Mouse (Mus musculus): ENCODE measurements at regions not wholly inside any gene's neighbourhood (a gene's known extent, or its start where the extent isn't known, plus 50 kb on each side); places are given as distances from the start of the nearest gene placed in this dataset.
"Not testable (repeated sequence)": the region's sequence is repeated elsewhere in the genome, so short reads cannot be mapped to it uniquely, and the experiment has no call there.

GRCm38 (mm10) chr3:34709553-34709952, 59.3 kb downstream of the Sox2 start:
- no peak overlapping the region for H3K27ac ChIP-seq (replicated peaks)
- H3K27me3 ChIP-seq (replicated peaks), result no peaks in the 10 kb centered on the region
- 92% methylated on average over 13 of the region's 13 CpGs for WGBS
- H3K4me2 ChIP-seq, result no peak overlapping the region
- no peak overlapping the region for H3K9ac ChIP-seq (replicated peaks)
- no peak overlapping the region for H3K4me3 ChIP-seq (replicated peaks)
- no peaks in the 10 kb centered on the region for H3K36me3 ChIP-seq
- no peaks in the 10 kb centered on the region for H3K9me3 ChIP-seq (replicated peaks)
- no peak for ATAC-seq (ENCODE audit: low FRiP score)
- H3K4me1 ChIP-seq, result no peaks in the 10 kb centered on the region

- H3K4me3 ChIP-seq (replicated peaks); H3K27ac ChIP-seq (replicated peaks); H3K9ac ChIP-seq (replicated peaks); H3K4me2 ChIP-seq; H3K4me1 ChIP-seq; H3K9me3 ChIP-seq (replicated peaks); H3K27me3 ChIP-seq (replicated peaks); ATAC-seq (ENCODE audit: low FRiP score); H3K36me3 ChIP-seq: not testable (repeated sequence)
- 94% methylated on average over 7 of the region's 7 CpGs for WGBS
Measured at GRCm38 (mm10) chr3:34712137-34712536, 61.9 kb downstream of the Sox2 start.

DNA sequence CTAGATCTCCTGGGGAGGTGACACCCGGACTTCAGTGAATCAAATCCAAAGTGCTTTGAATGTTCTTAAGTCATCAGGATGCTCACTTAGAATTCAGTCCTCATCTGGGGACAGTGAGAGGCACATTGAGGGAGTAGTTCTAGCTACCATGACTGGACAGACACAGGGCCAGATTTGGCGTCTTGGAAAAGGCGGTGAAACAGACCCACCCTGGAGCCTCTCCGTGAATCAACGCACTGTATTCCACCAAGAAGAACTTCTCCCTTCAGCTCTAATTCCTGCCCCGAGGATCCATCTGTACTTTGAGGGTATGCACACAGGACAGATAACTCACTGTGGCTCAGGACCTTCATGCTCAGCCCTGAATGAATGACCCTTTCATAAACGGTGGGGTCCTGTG, 72.3 kb downstream of the Sox2 start:
- Histone ChIP-seq H3K27ac (replicated peaks) (no peak overlapping the region), H3K9me3 (replicated peaks) (no peaks in the 10 kb centered on the region), H3K4me3 (replicated peaks) (no peak overlapping the region), H3K27me3 (replicated peaks) (no peaks in the 10 kb centered on the region), H3K9ac (replicated peaks) (no peak overlapping the region), H3K36me3 (no peaks in the 10 kb centered on the region), H3K4me2 (no peak overlapping the region), H3K4me1 (0 out of 2 replicates have a peak, but pooled peaks cover 6% of the 10 kb centered on the region)
- no peak for ATAC-seq (ENCODE audit: low FRiP score)
- 84% methylated on average over 7 of the region's 7 CpGs for WGBS

DNA sequence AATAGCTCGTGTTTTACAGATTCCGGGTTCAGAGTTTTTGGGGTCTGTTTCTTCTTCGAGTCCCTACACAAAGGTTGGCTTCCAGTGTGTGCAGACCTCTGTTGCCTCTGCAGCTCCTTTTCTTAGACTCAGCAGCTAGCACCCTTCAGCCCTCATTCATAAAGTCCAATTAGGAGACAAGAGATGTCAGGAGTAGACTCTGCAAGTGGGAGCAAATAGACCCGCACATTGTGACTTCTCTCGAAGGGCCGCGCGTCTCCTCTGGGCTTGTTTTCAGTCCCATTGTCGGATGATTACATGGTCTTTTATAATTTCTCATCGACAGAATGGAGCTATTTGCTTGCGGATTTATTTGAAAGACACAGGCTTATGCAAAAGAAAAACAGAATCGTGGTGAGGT, 76.8 kb downstream of the Sox2 start:
- Histone ChIP-seq H3K27ac (replicated peaks) (no peak overlapping the region), H3K9ac (replicated peaks) (no peak overlapping the region), H3K4me2 (no peak overlapping the region), H3K4me1 (0 out of 2 replicates have a peak, but pooled peaks cover 6% of the 10 kb centered on the region), H3K27me3 (replicated peaks) (no peaks in the 10 kb centered on the region), H3K9me3 (replicated peaks) (no peaks in the 10 kb centered on the region), H3K36me3 (no peaks in the 10 kb centered on the region), H3K4me3 (replicated peaks) (no peak overlapping the region)
- ATAC-seq (ENCODE audit: low FRiP score), result no peak
- 35% methylated on average over 12 of the region's 12 CpGs for WGBS

DNA sequence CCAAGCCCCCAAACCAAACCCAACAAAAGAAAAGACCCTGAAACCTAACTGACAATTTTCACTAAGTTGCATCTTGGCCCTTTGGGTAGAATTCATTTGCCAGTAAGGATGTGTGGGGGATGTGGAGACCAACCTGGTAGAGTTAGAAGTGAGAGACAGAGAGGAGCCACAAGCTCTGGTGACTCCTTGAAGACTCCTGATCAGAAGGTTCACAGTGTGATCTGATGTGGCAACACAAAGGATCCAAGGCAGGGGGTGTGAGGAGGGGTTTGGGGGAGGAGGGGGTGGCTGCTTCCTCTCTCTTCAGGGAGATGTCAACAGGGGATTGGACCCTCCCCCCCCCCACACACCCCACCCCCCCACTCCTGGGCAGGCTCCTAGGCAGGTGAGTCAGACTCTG, 78.1 kb downstream of the Sox2 start:
- H3K27me3 ChIP-seq (replicated peaks), result no peaks in the 10 kb centered on the region
- ATAC-seq (ENCODE audit: low FRiP score), result no peak
- H3K27ac ChIP-seq (replicated peaks), result no peak overlapping the region
- no peaks in the 10 kb centered on the region for H3K9me3 ChIP-seq (replicated peaks)
- H3K9ac ChIP-seq (replicated peaks), result no peak overlapping the region
- no peak overlapping the region for H3K4me2 ChIP-seq
- H3K4me3 ChIP-seq (replicated peaks), result no peak overlapping the region
- no peaks in the 10 kb centered on the region for H3K36me3 ChIP-seq
- 0 out of 2 replicates have a peak, but pooled peaks cover 2% of the 10 kb centered on the region for H3K4me1 ChIP-seq

DNA sequence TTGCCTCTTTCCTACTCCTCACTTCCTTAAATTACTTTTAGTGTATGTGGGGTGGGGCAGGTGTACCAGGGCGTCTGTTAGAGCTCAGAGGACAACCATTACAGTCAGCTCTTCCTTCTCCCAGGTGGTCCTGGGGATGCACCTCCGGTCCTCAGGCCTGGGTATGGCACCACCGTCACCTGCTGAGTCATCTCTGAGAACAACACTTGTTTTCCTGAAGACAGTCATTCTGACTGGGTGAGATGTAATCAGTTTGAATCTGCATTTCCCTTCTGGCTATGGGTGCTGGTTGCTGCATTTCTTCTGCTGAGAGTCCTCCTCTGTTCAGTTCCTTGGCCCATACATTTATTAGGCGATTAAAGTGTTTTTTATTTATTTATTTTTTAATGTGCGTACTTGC, 84.8 kb downstream of the Sox2 start:
- H3K4me3 ChIP-seq (replicated peaks), result no peak overlapping the region
- 89% methylated on average over 5 of the region's 5 CpGs for WGBS

DNA sequence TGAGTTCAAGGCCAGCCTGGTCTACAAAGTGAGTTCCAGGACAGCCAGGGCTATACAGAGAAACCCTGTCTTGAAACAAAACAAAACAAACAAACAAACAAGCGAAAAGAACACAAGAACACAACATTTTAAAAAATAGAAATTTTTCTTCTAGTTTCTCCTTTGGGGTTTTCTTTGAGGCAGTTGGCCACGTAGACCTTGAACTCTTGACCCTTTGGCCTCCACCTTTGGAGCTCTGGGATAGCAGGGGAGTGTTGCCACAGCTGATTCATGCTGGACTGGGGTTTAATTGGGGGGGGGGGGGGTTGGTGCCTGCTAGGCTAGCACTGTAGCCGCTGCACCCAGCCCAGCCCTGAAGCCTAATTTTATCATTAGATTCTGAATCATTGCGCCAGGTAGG, 87.8 kb downstream of the Sox2 start:
- 89% methylated on average over 4 of the region's 4 CpGs for WGBS
- Histone ChIP-seq H3K27ac (replicated peaks) (no peak overlapping the region), H3K9ac (replicated peaks) (no peak overlapping the region), H3K4me1 (no peaks in the 10 kb centered on the region), H3K9me3 (replicated peaks) (no peaks in the 10 kb centered on the region), H3K27me3 (replicated peaks) (no peaks in the 10 kb centered on the region), H3K4me3 (replicated peaks) (no peak overlapping the region), H3K4me2 (no peak overlapping the region), H3K36me3 (no peaks in the 10 kb centered on the region)
- ATAC-seq (ENCODE audit: low FRiP score), result no peak

More for the DNA sequence above, 84.8 kb downstream of the Sox2 start:
- Histone ChIP-seq H3K9me3 (replicated peaks) (no peaks in the 10 kb centered on the region), H3K27me3 (replicated peaks) (no peaks in the 10 kb centered on the region), H3K9ac (replicated peaks) (no peak overlapping the region), H3K36me3 (no peaks in the 10 kb centered on the region), H3K4me2 (no peak overlapping the region), H3K27ac (replicated peaks) (no peak overlapping the region), H3K4me1 (no peaks in the 10 kb centered on the region)
- no peak for ATAC-seq (ENCODE audit: low FRiP score)

DNA sequence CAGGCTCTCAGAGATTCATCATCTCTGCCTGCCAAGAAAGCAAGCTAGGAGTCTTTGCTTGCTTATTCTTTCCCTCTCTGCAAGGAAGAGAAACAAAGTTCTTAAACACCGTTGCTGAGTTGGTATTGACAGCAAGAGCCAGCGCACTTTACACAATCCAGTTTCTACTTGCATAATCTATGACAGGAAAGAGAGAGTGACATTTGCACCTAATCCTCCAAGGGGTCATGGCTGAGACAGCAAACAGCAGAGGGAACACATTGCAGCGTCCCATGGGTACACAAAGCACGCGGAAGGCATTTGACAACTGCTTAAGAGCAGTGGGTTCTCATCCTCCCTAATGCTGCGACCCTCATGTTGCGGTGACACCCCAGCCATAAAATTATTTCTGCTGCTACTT, 88.7 kb downstream of the Sox2 start:
- Histone ChIP-seq H3K4me2 (no peak overlapping the region), H3K36me3 (no peaks in the 10 kb centered on the region), H3K27ac (replicated peaks) (no peak overlapping the region), H3K4me1 (no peaks in the 10 kb centered on the region), H3K9me3 (replicated peaks) (no peaks in the 10 kb centered on the region), H3K27me3 (replicated peaks) (no peaks in the 10 kb centered on the region), H3K9ac (replicated peaks) (no peak overlapping the region), H3K4me3 (replicated peaks) (no peak overlapping the region)
- ATAC-seq (ENCODE audit: low FRiP score), result no peak
- 74% methylated on average over 7 of the region's 7 CpGs for WGBS

DNA sequence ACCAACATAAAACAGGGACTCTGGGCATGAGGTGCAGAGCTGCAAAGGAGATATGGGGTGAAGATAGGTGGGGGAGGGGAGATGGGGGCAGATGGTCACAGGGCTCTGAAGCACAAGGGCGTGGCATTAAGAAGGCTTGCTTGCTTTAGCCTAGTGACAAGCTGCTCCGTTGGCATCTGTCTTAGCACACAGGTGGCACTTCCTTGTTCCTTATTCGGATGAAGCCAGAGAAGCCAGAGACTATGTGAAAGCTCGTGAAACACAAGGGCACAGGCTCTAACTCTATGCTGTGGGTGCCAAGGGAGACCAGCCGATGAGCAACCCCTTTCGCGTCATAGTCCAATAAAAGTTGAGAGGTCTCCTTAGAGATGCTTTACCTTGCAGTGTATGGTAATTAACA, 89.5 kb downstream of the Sox2 start:
- WGBS, result 78% methylated on average over 7 of the region's 7 CpGs
- H3K4me3 ChIP-seq (replicated peaks), result no peak overlapping the region
- H3K4me2 ChIP-seq, result no peak overlapping the region
- H3K9me3 ChIP-seq (replicated peaks), result no peaks in the 10 kb centered on the region
- no peak overlapping the region for H3K27ac ChIP-seq (replicated peaks)
- no peaks in the 10 kb centered on the region for H3K4me1 ChIP-seq
- ATAC-seq (ENCODE audit: low FRiP score), result no peak
- no peaks in the 10 kb centered on the region for H3K36me3 ChIP-seq
- H3K27me3 ChIP-seq (replicated peaks), result no peaks in the 10 kb centered on the region
- H3K9ac ChIP-seq (replicated peaks), result no peak overlapping the region

GRCm38 (mm10) chr3:34740110-34740509, 89.9 kb downstream of the Sox2 start:
- Histone ChIP-seq H3K9ac (replicated peaks) (no peak overlapping the region), H3K9me3 (replicated peaks) (no peaks in the 10 kb centered on the region), H3K4me2 (no peak overlapping the region), H3K4me3 (replicated peaks) (no peak overlapping the region), H3K27ac (replicated peaks) (no peak overlapping the region), H3K36me3 (no peaks in the 10 kb centered on the region), H3K27me3 (replicated peaks) (no peaks in the 10 kb centered on the region), H3K4me1 (no peaks in the 10 kb centered on the region)
- 93% methylated on average over 9 of the region's 9 CpGs for WGBS
- no peak for ATAC-seq (ENCODE audit: low FRiP score)

GRCm38 (mm10) chr3:34745181-34745736, 95.1 kb downstream of the Sox2 start:
- Histone ChIP-seq H3K4me3 (replicated peaks) (no peak overlapping the region), H3K4me1 (no peaks in the 10 kb centered on the region), H3K4me2 (no peak overlapping the region), H3K9me3 (replicated peaks) (no peaks in the 10 kb centered on the region), H3K36me3 (no peaks in the 10 kb centered on the region), H3K9ac (replicated peaks) (no peak overlapping the region), H3K27me3 (replicated peaks) (no peaks in the 10 kb centered on the region), H3K27ac (replicated peaks) (no peak overlapping the region)
- ATAC-seq (ENCODE audit: low FRiP score), result no peak
- 72% methylated on average over 5 of the region's 5 CpGs for WGBS

DNA sequence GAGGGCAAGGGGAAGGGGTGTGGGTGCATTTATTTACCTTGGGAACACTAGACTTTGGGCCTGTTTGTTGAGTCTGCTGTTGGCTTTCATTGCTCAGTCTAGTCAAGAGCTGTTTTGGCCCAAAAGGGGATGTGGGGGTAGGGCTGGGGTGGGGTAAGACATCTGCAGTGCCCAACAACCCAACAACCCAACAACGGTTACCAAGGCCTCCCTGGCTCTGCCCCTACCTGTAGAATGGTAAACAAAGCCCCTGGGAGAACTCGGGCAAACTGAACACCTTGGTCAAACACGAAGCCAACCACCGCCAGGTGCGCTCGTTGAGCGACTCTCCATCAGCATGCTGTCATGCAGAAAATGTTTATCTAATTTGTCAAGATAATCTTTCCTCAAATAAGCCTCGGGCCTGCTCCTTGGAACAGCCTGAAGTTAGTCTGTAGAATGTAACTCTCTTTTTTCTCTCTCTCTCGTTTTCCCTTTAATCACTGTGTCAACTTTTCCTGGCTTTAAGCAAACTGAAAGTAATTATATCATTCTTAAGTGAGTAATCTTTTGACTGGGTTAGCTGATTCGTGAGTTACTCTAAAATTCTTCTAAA, 97.4 kb downstream of the Sox2 start:
- Histone ChIP-seq H3K36me3 (no peaks in the 10 kb centered on the region), H3K4me1 (no peaks in the 10 kb centered on the region), H3K9ac (replicated peaks) (no peak overlapping the region), H3K4me2 (no peak overlapping the region), H3K27ac (replicated peaks) (no peak overlapping the region), H3K4me3 (replicated peaks) (no peak overlapping the region), H3K9me3 (replicated peaks) (no peaks in the 10 kb centered on the region), H3K27me3 (replicated peaks) (no peaks in the 10 kb centered on the region)
- ATAC-seq (ENCODE audit: low FRiP score), result no peak
- WGBS, result 88% methylated on average over 10 of the region's 10 CpGs
